Mouse (Mus musculus): ENCODE data around the gene Xxylt1. TPM values are rescaled to one million over a fixed set of nuclear protein-coding genes. Genes with fewer than 3 reads are reported as not detected.
"Not testable (repeated sequence)": the region's sequence is repeated elsewhere in the genome, so short reads cannot be mapped to it uniquely, and the experiment has no call there.

Xxylt1 gene
- polyA plus RNA-seq, 1 experiment, result 16.8 TPM

- H3K27me3 ChIP-seq (replicated peaks; ENCODE audit: control insufficient read depth, insufficient read depth, low read length), result no peaks in the 10 kb centered on the region
- no peak overlapping the region for H3K4me3 ChIP-seq (ENCODE audit: insufficient read depth, low read depth, low read length)
- 65% methylated on average over 7 of the region's 7 CpGs for WGBS
- H3K27ac ChIP-seq (ENCODE audit: insufficient read depth, low read depth, low read length), result peak overlapping the region; percentile 37
- peaks cover 15% of the 10 kb centered on the region for H3K4me1 ChIP-seq (ENCODE audit: control insufficient read depth, insufficient read depth, low read length)
- H3K36me3 ChIP-seq (ENCODE audit: control insufficient read depth, insufficient read depth, low read length), result no peaks in the 10 kb centered on the region
- TF ChIP-seq CTCF (conservative IDR thresholded peaks at IDR 0.05; ENCODE audit: insufficient read depth, insufficient read length, low read depth, low read length) (no peak), POLR2A (IDR thresholded peaks at IDR 0.05; ENCODE audit: low read depth, low read length) (no peak)
- peak; percentile 58 for DNase-seq
Observed at GRCm38 (mm10) chr16:31005693-31006092, 75.5 kb downstream of the Xxylt1 start.

- Histone ChIP-seq H3K27ac (ENCODE audit: insufficient read depth, low read depth, low read length) (peak overlapping the region; percentile 43), H3K4me3 (ENCODE audit: insufficient read depth, low read depth, low read length) (no peak overlapping the region), H3K27me3 (replicated peaks; ENCODE audit: control insufficient read depth, insufficient read depth, low read length) (no peaks in the 10 kb centered on the region), H3K4me1 (ENCODE audit: control insufficient read depth, insufficient read depth, low read length) (peaks cover 15% of the 10 kb centered on the region), H3K36me3 (ENCODE audit: control insufficient read depth, insufficient read depth, low read length) (no peaks in the 10 kb centered on the region)
- 49% methylated on average over 2 of the region's 2 CpGs for WGBS
- no peak for DNase-seq
- TF ChIP-seq POLR2A (IDR thresholded peaks at IDR 0.05; ENCODE audit: low read depth, low read length) (no peak), CTCF (conservative IDR thresholded peaks at IDR 0.05; ENCODE audit: insufficient read depth, insufficient read length, low read depth, low read length) (no peak)
Observed at GRCm38 (mm10) chr16:31004321-31004682, 76.9 kb downstream of the Xxylt1 start.

GRCm38 (mm10) chr16:31003592-31004320 is 77.5 kb downstream of the Xxylt1 start:
- peak overlapping the region; percentile 43 for H3K27ac ChIP-seq (ENCODE audit: insufficient read depth, low read depth, low read length)
- H3K27me3 ChIP-seq (replicated peaks; ENCODE audit: control insufficient read depth, insufficient read depth, low read length); H3K4me3 ChIP-seq (ENCODE audit: insufficient read depth, low read depth, low read length); H3K36me3 ChIP-seq (ENCODE audit: control insufficient read depth, insufficient read depth, low read length): not testable (repeated sequence)
- WGBS, result 13% methylated on average over 10 of the region's 10 CpGs
- H3K4me1 ChIP-seq (ENCODE audit: control insufficient read depth, insufficient read depth, low read length), result peaks cover 15% of the 10 kb centered on the region
- DNase-seq, result peak; percentile 75

GRCm38 (mm10) chr16:31002926-31003325 is 78.3 kb downstream of the Xxylt1 start:
- H3K27ac ChIP-seq (ENCODE audit: insufficient read depth, low read depth, low read length), result 0 out of 2 replicates have a peak overlapping the region, but pooled peaks have one; percentile 31
- WGBS, result 47% methylated on average over 6 of the region's 6 CpGs
- TF ChIP-seq CTCF (conservative IDR thresholded peaks at IDR 0.05; ENCODE audit: insufficient read depth, insufficient read length, low read depth, low read length) (no peak), POLR2A (IDR thresholded peaks at IDR 0.05; ENCODE audit: low read depth, low read length) (no peak)

GRCm38 (mm10) chr16:31002117-31002516 is 79.1 kb downstream of the Xxylt1 start:
- Histone ChIP-seq H3K27me3 (replicated peaks; ENCODE audit: control insufficient read depth, insufficient read depth, low read length) (no peaks in the 10 kb centered on the region), H3K36me3 (ENCODE audit: control insufficient read depth, insufficient read depth, low read length) (no peaks in the 10 kb centered on the region), H3K27ac (ENCODE audit: insufficient read depth, low read depth, low read length) (no peak overlapping the region), H3K4me3 (ENCODE audit: insufficient read depth, low read depth, low read length) (no peak overlapping the region), H3K4me1 (ENCODE audit: control insufficient read depth, insufficient read depth, low read length) (peaks cover 18% of the 10 kb centered on the region)
- 90% methylated on average over 6 of the region's 6 CpGs for WGBS
- no peak for TF ChIP-seq POLR2A (IDR thresholded peaks at IDR 0.05; ENCODE audit: low read depth, low read length)
- TF ChIP-seq CTCF (conservative IDR thresholded peaks at IDR 0.05; ENCODE audit: insufficient read depth, insufficient read length, low read depth, low read length), result no peak
- DNase-seq, result no peak

More at GRCm38 (mm10) chr16:31002926-31003325, 78.3 kb downstream of the Xxylt1 start:
- Histone ChIP-seq H3K4me3 (ENCODE audit: insufficient read depth, low read depth, low read length) (no peak overlapping the region), H3K4me1 (ENCODE audit: control insufficient read depth, insufficient read depth, low read length) (peaks cover 18% of the 10 kb centered on the region), H3K27me3 (replicated peaks; ENCODE audit: control insufficient read depth, insufficient read depth, low read length) (no peaks in the 10 kb centered on the region), H3K36me3 (ENCODE audit: control insufficient read depth, insufficient read depth, low read length) (no peaks in the 10 kb centered on the region)
- no peak for DNase-seq

- DNase-seq, result no peak
Observed at GRCm38 (mm10) chr16:30998711-30999110, 82.5 kb downstream of the Xxylt1 start.

GRCm38 (mm10) chr16:30998048-30998447 is 83.2 kb downstream of the Xxylt1 start:
- H3K36me3 ChIP-seq (ENCODE audit: control insufficient read depth, insufficient read depth, low read length), result no peaks in the 10 kb centered on the region
- H3K27ac ChIP-seq (ENCODE audit: insufficient read depth, low read depth, low read length), result no peak overlapping the region
- H3K4me1 ChIP-seq (ENCODE audit: control insufficient read depth, insufficient read depth, low read length), result peaks cover 7% of the 10 kb centered on the region
- DNase-seq, result peak; percentile 82
- no peak for TF ChIP-seq POLR2A (IDR thresholded peaks at IDR 0.05; ENCODE audit: low read depth, low read length)
- TF ChIP-seq CTCF (conservative IDR thresholded peaks at IDR 0.05; ENCODE audit: insufficient read depth, insufficient read length, low read depth, low read length), result no peak
- no peak overlapping the region for H3K4me3 ChIP-seq (ENCODE audit: insufficient read depth, low read depth, low read length)
- 32% methylated on average over 2 of the region's 2 CpGs for WGBS
- H3K27me3 ChIP-seq (replicated peaks; ENCODE audit: control insufficient read depth, insufficient read depth, low read length), result no peaks in the 10 kb centered on the region

More at GRCm38 (mm10) chr16:30998711-30999110, 82.5 kb downstream of the Xxylt1 start:
- H3K27ac ChIP-seq (ENCODE audit: insufficient read depth, low read depth, low read length), result peak overlapping the region; percentile 26; the same call in 1 of the 2 replicates
- H3K36me3 ChIP-seq (ENCODE audit: control insufficient read depth, insufficient read depth, low read length), result no peaks in the 10 kb centered on the region
- 66% methylated on average over 2 of the region's 2 CpGs for WGBS
- H3K27me3 ChIP-seq (replicated peaks; ENCODE audit: control insufficient read depth, insufficient read depth, low read length), result no peaks in the 10 kb centered on the region
- TF ChIP-seq CTCF (conservative IDR thresholded peaks at IDR 0.05; ENCODE audit: insufficient read depth, insufficient read length, low read depth, low read length) (no peak), POLR2A (IDR thresholded peaks at IDR 0.05; ENCODE audit: low read depth, low read length) (no peak)
- peaks cover 9% of the 10 kb centered on the region for H3K4me1 ChIP-seq (ENCODE audit: control insufficient read depth, insufficient read depth, low read length)
- H3K4me3 ChIP-seq (ENCODE audit: insufficient read depth, low read depth, low read length), result no peak overlapping the region

All from kidney, adult 2 months (tissue).